Mouse (Mus musculus): Measurements from ENCODE around the gene Vps53. TPM values are rescaled to one million over a fixed set of nuclear protein-coding genes. Genes with fewer than 3 reads are reported as not detected.

The Vps53 gene
- polyA plus RNA-seq, 1 experiment from 2014 or later: 17.2 TPM

GRCm38 (mm10) chr11:76137996-76138395, 41.5 kb downstream of the Vps53 start:
- Histone ChIP-seq H3K36me3 (peaks cover 28% of the 10 kb centered on the region), H3K4me1 (replicated peaks) (no peaks in the 10 kb centered on the region), H3K4me2 (no peak overlapping the region), H3K9ac (no peak overlapping the region), H3K9me3 (replicated peaks) (no peaks in the 10 kb centered on the region), H3K27me3 (no peaks in the 10 kb centered on the region), H3K4me3 (replicated peaks) (no peak overlapping the region), H3K27ac (no peak overlapping the region)
- no peak for ATAC-seq (ENCODE audit: low read depth)
- WGBS (ENCODE audit: insufficient replicate concordance): 51% methylated on average over 3 of the region's 3 CpGs
- DNase-seq: no peak

- H3K27ac ChIP-seq: no peak overlapping the region
- no peaks in the 10 kb centered on the region for H3K27me3 ChIP-seq
- H3K9ac ChIP-seq: no peak overlapping the region
- H3K4me3 ChIP-seq (replicated peaks): no peak overlapping the region
- WGBS (ENCODE audit: insufficient replicate concordance): 64% methylated on average over 7 of the region's 7 CpGs
- no peak for ATAC-seq (ENCODE audit: low read depth)
- no peaks in the 10 kb centered on the region for H3K9me3 ChIP-seq (replicated peaks)
- no peak overlapping the region for H3K4me2 ChIP-seq
- no peaks in the 10 kb centered on the region for H3K4me1 ChIP-seq (replicated peaks)
- peaks cover 28% of the 10 kb centered on the region for H3K36me3 ChIP-seq
- no peak for DNase-seq
These were observed 43.6 kb downstream of the Vps53 start for GRCm38 (mm10) chr11:76135641-76136437.

GRCm38 (mm10) chr11:76130859-76131258, 48.6 kb downstream of the Vps53 start:
- ATAC-seq (ENCODE audit: low read depth): no peak
- 57% methylated on average over 5 of the region's 5 CpGs for WGBS (ENCODE audit: insufficient replicate concordance)

GRCm38 (mm10) chr11:76125386-76125785, 54.1 kb downstream of the Vps53 start:
- WGBS (ENCODE audit: insufficient replicate concordance): 83% methylated on average over 8 of the region's 8 CpGs
- Histone ChIP-seq H3K27me3 (no peaks in the 10 kb centered on the region), H3K4me1 (replicated peaks) (no peaks in the 10 kb centered on the region), H3K27ac (no peak overlapping the region), H3K36me3 (0 out of 2 replicates have a peak, but pooled peaks cover 6% of the 10 kb centered on the region), H3K4me3 (replicated peaks) (no peak overlapping the region), H3K4me2 (no peak overlapping the region), H3K9ac (no peak overlapping the region), H3K9me3 (replicated peaks) (no peaks in the 10 kb centered on the region)
- DNase-seq (no peak), ATAC-seq (ENCODE audit: low read depth) (no peak)

More at GRCm38 (mm10) chr11:76130859-76131258, 48.6 kb downstream of the Vps53 start:
- H3K36me3 ChIP-seq: peaks cover 23% of the 10 kb centered on the region
- no peak overlapping the region for H3K4me2 ChIP-seq
- no peaks in the 10 kb centered on the region for H3K4me1 ChIP-seq (replicated peaks)
- no peak for DNase-seq
- H3K27me3 ChIP-seq: no peaks in the 10 kb centered on the region
- no peak overlapping the region for H3K9ac ChIP-seq
- no peaks in the 10 kb centered on the region for H3K9me3 ChIP-seq (replicated peaks)
- H3K27ac ChIP-seq: no peak overlapping the region
- no peak overlapping the region for H3K4me3 ChIP-seq (replicated peaks)

GRCm38 (mm10) chr11:76123517-76123916, 55.9 kb downstream of the Vps53 start:
- 81% methylated on average over 1 of the region's 1 CpGs for WGBS (ENCODE audit: insufficient replicate concordance)
- DNase-seq (no peak), ATAC-seq (ENCODE audit: low read depth) (no peak)

GRCm38 (mm10) chr11:76122571-76122970, 56.9 kb downstream of the Vps53 start:
- Histone ChIP-seq H3K27me3 (no peaks in the 10 kb centered on the region), H3K4me1 (replicated peaks) (no peaks in the 10 kb centered on the region), H3K27ac (no peak overlapping the region), H3K9me3 (replicated peaks) (no peaks in the 10 kb centered on the region), H3K4me2 (no peak overlapping the region), H3K9ac (no peak overlapping the region), H3K36me3 (0 out of 2 replicates have a peak, but pooled peaks cover 7% of the 10 kb centered on the region), H3K4me3 (replicated peaks) (no peak overlapping the region)
- WGBS (ENCODE audit: insufficient replicate concordance): 67% methylated on average over 2 of the region's 2 CpGs
- no peak for DNase-seq
- no peak for ATAC-seq (ENCODE audit: low read depth)

More at GRCm38 (mm10) chr11:76123517-76123916, 55.9 kb downstream of the Vps53 start:
- no peak overlapping the region for H3K27ac ChIP-seq
- no peaks in the 10 kb centered on the region for H3K4me1 ChIP-seq (replicated peaks)
- H3K4me2 ChIP-seq: no peak overlapping the region
- H3K9me3 ChIP-seq (replicated peaks): no peaks in the 10 kb centered on the region
- H3K4me3 ChIP-seq (replicated peaks): no peak overlapping the region
- no peak overlapping the region for H3K9ac ChIP-seq
- H3K27me3 ChIP-seq: no peaks in the 10 kb centered on the region
- H3K36me3 ChIP-seq: 0 out of 2 replicates have a peak, but pooled peaks cover 7% of the 10 kb centered on the region

- H3K9ac ChIP-seq: no peak overlapping the region
- no peaks in the 10 kb centered on the region for H3K27me3 ChIP-seq
- DNase-seq: no peak
- no peak for ATAC-seq (ENCODE audit: low read depth)
- peaks cover 16% of the 10 kb centered on the region for H3K36me3 ChIP-seq
- H3K9me3 ChIP-seq (replicated peaks): no peaks in the 10 kb centered on the region
- H3K27ac ChIP-seq: no peak overlapping the region
- H3K4me2 ChIP-seq: no peak overlapping the region
- H3K4me3 ChIP-seq (replicated peaks): no peak overlapping the region
- 71% methylated on average over 4 of the region's 4 CpGs for WGBS (ENCODE audit: insufficient replicate concordance)
- H3K4me1 ChIP-seq (replicated peaks): no peaks in the 10 kb centered on the region
These were observed 58.4 kb downstream of the Vps53 start for GRCm38 (mm10) chr11:76121086-76121485.

- ATAC-seq (ENCODE audit: low read depth): no peak
These were observed 59.0 kb downstream of the Vps53 start for GRCm38 (mm10) chr11:76120407-76120901.

GRCm38 (mm10) chr11:76110416-76110815, 69.0 kb downstream of the Vps53 start:
- WGBS (ENCODE audit: insufficient replicate concordance): 95% methylated on average over 3 of the region's 3 CpGs
- H3K4me2 ChIP-seq: no peak overlapping the region
- ATAC-seq (ENCODE audit: low read depth): no peak

More at GRCm38 (mm10) chr11:76120407-76120901, 59.0 kb downstream of the Vps53 start:
- WGBS (ENCODE audit: insufficient replicate concordance): 77% methylated on average over 10 of the region's 10 CpGs
- H3K4me2 ChIP-seq: no peak overlapping the region
- no peak for DNase-seq
- no peak overlapping the region for H3K9ac ChIP-seq
- peaks cover 16% of the 10 kb centered on the region for H3K36me3 ChIP-seq
- no peak overlapping the region for H3K4me3 ChIP-seq (replicated peaks)
- no peaks in the 10 kb centered on the region for H3K4me1 ChIP-seq (replicated peaks)
- H3K9me3 ChIP-seq (replicated peaks): no peaks in the 10 kb centered on the region
- no peak overlapping the region for H3K27ac ChIP-seq
- no peaks in the 10 kb centered on the region for H3K27me3 ChIP-seq

GRCm38 (mm10) chr11:76106551-76107496, 72.6 kb downstream of the Vps53 start:
- DNase-seq (no peak), ATAC-seq (ENCODE audit: low read depth) (no peak)
- Histone ChIP-seq H3K36me3 (peaks cover 6% of the 10 kb centered on the region), H3K9me3 (replicated peaks) (no peaks in the 10 kb centered on the region), H3K9ac (no peak overlapping the region), H3K4me3 (replicated peaks) (no peak overlapping the region), H3K4me1 (replicated peaks) (no peaks in the 10 kb centered on the region), H3K27me3 (no peaks in the 10 kb centered on the region), H3K27ac (no peak overlapping the region), H3K4me2 (no peak overlapping the region)
- 82% methylated on average over 11 of the region's 11 CpGs for WGBS (ENCODE audit: insufficient replicate concordance)

More at GRCm38 (mm10) chr11:76110416-76110815, 69.0 kb downstream of the Vps53 start:
- no peak for DNase-seq
- Histone ChIP-seq H3K9ac (no peak overlapping the region), H3K4me3 (replicated peaks) (no peak overlapping the region), H3K9me3 (replicated peaks) (no peaks in the 10 kb centered on the region), H3K36me3 (peaks cover 20% of the 10 kb centered on the region), H3K4me1 (replicated peaks) (no peaks in the 10 kb centered on the region), H3K27ac (no peak overlapping the region), H3K27me3 (no peaks in the 10 kb centered on the region)

- no peak overlapping the region for H3K4me2 ChIP-seq
- no peak overlapping the region for H3K27ac ChIP-seq
- DNase-seq (no peak), ATAC-seq (ENCODE audit: low read depth) (no peak)
- H3K36me3 ChIP-seq: peaks cover 15% of the 10 kb centered on the region
- H3K4me1 ChIP-seq (replicated peaks): no peaks in the 10 kb centered on the region
- H3K9ac ChIP-seq: no peak overlapping the region
- no peaks in the 10 kb centered on the region for H3K27me3 ChIP-seq
- no peaks in the 10 kb centered on the region for H3K9me3 ChIP-seq (replicated peaks)
- no peak overlapping the region for H3K4me3 ChIP-seq (replicated peaks)
These were observed 78.3 kb downstream of the Vps53 start for GRCm38 (mm10) chr11:76101154-76101553.

All from liver, embryonic 13.5 days (tissue).